8 mouse cellular contexts compared by ENCODE assay signal in the genomic region with DNA sequence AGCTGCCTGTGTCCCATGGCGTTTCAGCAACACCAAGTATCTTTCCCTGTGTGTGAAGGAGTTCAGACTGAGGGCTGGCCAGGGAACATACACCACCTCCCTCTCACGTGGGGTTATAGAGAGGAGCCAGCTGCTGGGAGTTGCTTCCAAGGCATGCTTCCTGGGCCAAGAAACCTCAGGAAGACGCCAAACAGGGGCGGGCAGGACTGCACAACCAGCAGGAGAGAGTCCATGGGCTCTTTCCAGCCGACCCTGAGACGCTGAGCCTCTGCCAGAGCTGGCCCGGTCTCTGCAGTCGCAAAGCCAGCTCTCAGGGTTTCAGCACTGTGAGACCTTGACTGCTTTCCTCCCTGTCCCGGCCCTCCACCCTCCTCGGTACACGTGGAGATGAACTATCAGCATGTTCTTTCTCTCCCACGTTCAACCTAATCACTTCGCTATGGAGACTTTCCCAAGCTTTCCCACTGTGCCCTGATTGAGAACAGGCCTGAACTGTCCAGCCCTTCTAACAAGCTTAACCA. TPM values are rescaled to one million over a fixed set of nuclear protein-coding genes. Genes with fewer than 3 reads are reported as not detected.
A peak's percentile ranks its signal among the peaks of the same experiment; 100 is the strongest.
DNase-seq lines count a peak whose midpoint lies in the region; ATAC-seq and TF ChIP-seq lines count a peak whose summit lies in the region.

No protein-coding gene starts in this region.

- peak; percentile 92 for DNase-seq in adipocyte (ENCODE audit: low spot score)
- DNase-seq in cerebellum, adult 9-10 months: peak; percentile 45
- DNase-seq in gastrocnemius, adult 8-10 months (ENCODE audit: low spot score in 2 of 2): peak; percentile 89 to 95
- peak; percentile 40 for DNase-seq in hindbrain, embryonic 14.5 days (ENCODE audit: low spot score)
- DNase-seq in layer of hippocampus, postnatal 36 days: peak; percentile 62 to 73
- peak; percentile 80 for DNase-seq in midbrain, embryonic 11.5 days (ENCODE audit: low spot score, missing footprints)
- DNase-seq in thymus, postnatal 0 days (ENCODE audit: low spot score): no peak

- no peaks in the 10 kb centered on the region for H3K36me3 ChIP-seq in hindbrain, embryonic 14.5 days (replicated peaks; ENCODE audit: control insufficient read depth, insufficient read depth)
- no peaks in the 10 kb centered on the region for H3K36me3 ChIP-seq in midbrain, embryonic 11.5 days (ENCODE audit: control insufficient read depth, insufficient read depth, low read length)
- H3K36me3 ChIP-seq in testis, adult 2 months (ENCODE audit: control insufficient read depth, insufficient read depth, low read length): no peaks in the 10 kb centered on the region

- peak; percentile 74; the same call in 1 of the 2 replicates for ATAC-seq in hindbrain, embryonic 14.5 days (ENCODE audit: low FRiP score)
- no peak for ATAC-seq in midbrain, embryonic 11.5 days (ENCODE audit: low FRiP score)

- H3K4me2 ChIP-seq in hindbrain, embryonic 14.5 days (replicated peaks): no peak overlapping the region
- no peak overlapping the region for H3K4me2 ChIP-seq in midbrain, embryonic 11.5 days

- H3K9ac ChIP-seq in hindbrain, embryonic 14.5 days: no peak overlapping the region
- H3K9ac ChIP-seq in midbrain, embryonic 11.5 days (ENCODE audit: low read length): no peak overlapping the region

- no peaks in the 10 kb centered on the region for H3K27me3 ChIP-seq in hindbrain, embryonic 14.5 days (ENCODE audit: control insufficient read depth, insufficient read depth, low read length)
- no peaks in the 10 kb centered on the region for H3K27me3 ChIP-seq in midbrain, embryonic 11.5 days (ENCODE audit: control insufficient read depth, insufficient read depth, low read length)
- H3K27me3 ChIP-seq in testis, adult 2 months (ENCODE audit: control insufficient read depth, insufficient read depth, low read length): no peaks in the 10 kb centered on the region

- H3K4me1 ChIP-seq in hindbrain, embryonic 14.5 days (replicated peaks; ENCODE audit: control insufficient read depth, insufficient read depth, low read length): no peaks in the 10 kb centered on the region
- H3K4me1 ChIP-seq in midbrain, embryonic 11.5 days (ENCODE audit: control insufficient read depth, insufficient read depth, low read length): no peaks in the 10 kb centered on the region; the same call in 1 of the 2 replicates
- peaks cover 2% of the 10 kb centered on the region for H3K4me1 ChIP-seq in testis, adult 2 months (ENCODE audit: control insufficient read depth, insufficient read depth, low read length)

- WGBS in hindbrain, embryonic 14.5 days: 45% methylated on average over 13 of the region's 13 CpGs
- WGBS in midbrain, embryonic 11.5 days: 54% methylated on average over 13 of the region's 13 CpGs

- H3K27ac ChIP-seq in hindbrain, embryonic 14.5 days: no peak overlapping the region
- no peak overlapping the region for H3K27ac ChIP-seq in midbrain, embryonic 11.5 days (ENCODE audit: low read depth, low read length)
- H3K27ac ChIP-seq in testis, adult 2 months (ENCODE audit: control insufficient read depth, insufficient read depth, low read depth, low read length): peak overlapping the region; percentile 71

- no peak for TF ChIP-seq CTCF in testis, adult 2 months (IDR thresholded peaks at IDR 0.05; ENCODE audit: control insufficient read depth, insufficient read depth, insufficient replicate concordance, low read depth, low read length)

- no peak overlapping the region for H3K4me3 ChIP-seq in hindbrain, embryonic 14.5 days (replicated peaks; ENCODE audit: low read length)
- no peak overlapping the region for H3K4me3 ChIP-seq in midbrain, embryonic 11.5 days (ENCODE audit: low read depth, low read length)
- no peak overlapping the region for H3K4me3 ChIP-seq in testis, adult 2 months (ENCODE audit: control insufficient read depth, low read depth, low read length)

- no peaks in the 10 kb centered on the region for H3K9me3 ChIP-seq in hindbrain, embryonic 14.5 days (ENCODE audit: control insufficient read depth, low read length)
- no peaks in the 10 kb centered on the region for H3K9me3 ChIP-seq in midbrain, embryonic 11.5 days (ENCODE audit: control insufficient read depth, low read length)

- peak; percentile 52 for TF ChIP-seq POLR2A in testis, adult 2 months (IDR thresholded peaks at IDR 0.05; ENCODE audit: control insufficient read depth, low read depth, low read length)

RNA-seq across cellular contexts. Expression of gene Rassf2, which starts 13.1 kb away (rescaled TPM):
- 1 to 10 TPM; 1.3 to 4.1 (median 2.4) TPM for total RNA-seq in gastrocnemius, adult 8-10 months (2022)
- polyA plus RNA-seq in hindbrain, embryonic 14.5 days (2014; fragmentation: Nextera tagmentation; extraction: Ambion mirVana): 28.2 and 29.0 TPM in 2 replicates
- total RNA-seq in layer of hippocampus, postnatal 36 days (2021): 10 to 100 TPM; 37.2 to 39.4 TPM
- 32.3 and 33.2 TPM in 2 replicates for polyA plus RNA-seq in midbrain, embryonic 11.5 days (2014; fragmentation: Nextera tagmentation; extraction: Ambion mirVana)
- 5.8 and 9.1 TPM in 2 replicates for polyA plus RNA-seq in testis, adult 2 months (2012; rRNA removed)
- 25.1 and 27.6 TPM in 2 replicates for polyA plus RNA-seq in thymus, postnatal 0 days (2015; fragmentation: Nextera tagmentation; extraction: Ambion mirVana)
